ENCODE assay signal across 27 mouse cellular contexts in the genomic region with DNA sequence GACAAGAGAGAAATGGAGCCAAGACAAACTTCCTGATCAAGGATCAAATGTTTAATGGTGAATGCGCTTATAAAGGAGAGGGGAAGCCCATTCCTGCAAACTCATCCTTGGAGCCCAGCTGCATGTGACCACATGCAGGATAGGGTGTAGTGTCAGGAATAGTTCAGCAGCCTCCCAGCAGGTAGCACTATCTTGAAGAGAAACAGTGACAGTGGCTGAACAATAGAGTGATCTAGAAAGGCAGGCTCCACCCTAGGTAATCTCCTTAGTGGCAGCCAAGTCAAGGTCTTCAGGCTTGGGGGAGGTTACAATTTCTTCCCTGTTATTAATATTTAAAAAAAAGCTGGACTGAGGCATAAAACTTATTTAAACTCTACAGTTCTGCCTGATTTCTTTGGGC.
"Had no signal": no experiment of that assay in that cellular context is flagged by ENCODE, and none has a peak within 500 bp of the region (broad histone marks: within the 10 kb centered on the region; RNA-seq: fewer than 3 reads in every experiment).

No protein-coding gene starts in this region.

- DNase-seq: gastrocnemius, adult 2 months; gastrocnemius, postnatal 10 days; gastrocnemius, postnatal 25 days; heart, adult 18-20 months; heart, postnatal 10 days; heart, postnatal 4 days; kidney, adult 18-20 months; kidney, adult 8-10 months; kidney, postnatal 10 days; kidney, postnatal 25 days; kidney, postnatal 4 days; layer of hippocampus, postnatal 36 days; left cerebral cortex, postnatal 4 days had no signal

- H3K27ac ChIP-seq: gastrocnemius, adult 2 months; heart, embryonic 10.5 days; hindbrain, embryonic 10.5 days; hindbrain, embryonic 12.5 days; hindbrain, embryonic 14.5 days; intestine, embryonic 15.5 days; layer of hippocampus, adult 2 months; limb, embryonic 13.5 days; limb, embryonic 15.5 days; liver, embryonic 12.5 days; liver, embryonic 14.5 days had no signal

- H3K27me3 ChIP-seq: heart, embryonic 12.5 days; hindbrain, embryonic 12.5 days; intestine, embryonic 15.5 days; limb, embryonic 13.5 days; limb, embryonic 15.5 days; liver, embryonic 12.5 days had no signal

- ATAC-seq: hindbrain, embryonic 16.5 days; inflammation-experienced regulatory T-cells, adult 6 months; intestine, embryonic 15.5 days; intestine, postnatal 0 days; liver, embryonic 12.5 days had no signal

- H3K9me3 ChIP-seq: heart, embryonic 10.5 days; heart, embryonic 12.5 days; hindbrain, embryonic 10.5 days; hindbrain, embryonic 12.5 days; intestine, embryonic 15.5 days; limb, embryonic 13.5 days; limb, embryonic 15.5 days; liver, embryonic 12.5 days had no signal

- H3K4me2 ChIP-seq: heart, embryonic 12.5 days; hindbrain, embryonic 12.5 days; hindbrain, embryonic 14.5 days; intestine, embryonic 15.5 days; limb, embryonic 13.5 days; limb, embryonic 15.5 days; liver, embryonic 12.5 days had no signal

- H3K4me1 ChIP-seq: hindbrain, embryonic 10.5 days; hindbrain, embryonic 12.5 days; intestine, embryonic 15.5 days; limb, embryonic 13.5 days; limb, embryonic 15.5 days; liver, embryonic 12.5 days had no signal

- H3K9ac ChIP-seq: heart, embryonic 12.5 days; hindbrain, embryonic 12.5 days; hindbrain, embryonic 14.5 days; intestine, embryonic 15.5 days; limb, embryonic 13.5 days; limb, embryonic 15.5 days; liver, embryonic 12.5 days; liver, embryonic 14.5 days had no signal

- H3K4me3 ChIP-seq: gastrocnemius, adult 2 months; heart, embryonic 10.5 days; heart, embryonic 12.5 days; hindbrain, embryonic 10.5 days; hindbrain, embryonic 12.5 days; intestine, embryonic 15.5 days; layer of hippocampus, adult 2 months; limb, embryonic 13.5 days; limb, embryonic 15.5 days; liver, embryonic 12.5 days had no signal

- H3K36me3 ChIP-seq: heart, embryonic 10.5 days; heart, embryonic 12.5 days; hindbrain, embryonic 10.5 days; hindbrain, embryonic 12.5 days; intestine, embryonic 15.5 days; limb, embryonic 13.5 days; limb, embryonic 15.5 days; liver, embryonic 12.5 days had no signal
